Comparison of ENCODE assay signal across 1 mouse cellular context in genomic region chr6:88044577-88045405, GRCm38 (mm10).
TF ChIP-seq lines count a peak whose summit lies in the region.

TSS of gene Rab7 (minus strand) at chr6:88045270.

TF ChIP-seq in CH12.LX, 34 proteins besides CTCF, POLR2A, EP300 and RAD21 (continued from another document):
- TF ChIP-seq ZNF384 (IDR thresholded peaks at IDR 0.05; ENCODE audit: low read depth, low read length) (no peak), HCFC1 (IDR thresholded peaks at IDR 0.05; ENCODE audit: low read depth, low read length) (peak; percentile 90), MAFK (IDR thresholded peaks at IDR 0.05; ENCODE audit: insufficient replicate concordance, low read length) (no peak), ETS1 (conservative IDR thresholded peaks at IDR 0.05; ENCODE audit: low read depth, low read length) (peak; percentile 57), USF2 (conservative IDR thresholded peaks at IDR 0.05; ENCODE audit: low read depth, low read length) (peak; percentile 63), SIN3A (IDR thresholded peaks at IDR 0.05; ENCODE audit: low read length) (no peak; the same call in none of the 2 replicates), MAX (IDR thresholded peaks at IDR 0.05; ENCODE audit: low read length) (peak; percentile 42), POLR2AphosphoS2 (IDR thresholded peaks at IDR 0.05; ENCODE audit: low read depth, low read length) (0 out of 2 replicates have a peak, but pooled peaks have one; percentile 44), RCOR1 (conservative IDR thresholded peaks at IDR 0.05; ENCODE audit: low read depth, low read length) (peak; percentile 95), MAZ (IDR thresholded peaks at IDR 0.05; ENCODE audit: low read depth, low read length) (peak; percentile 41; the same call in 1 of the 2 replicates), E2F4 (IDR thresholded peaks at IDR 0.05; ENCODE audit: insufficient replicate concordance, low read depth, low read length) (no peak)
